Comparison of ENCODE assay signal across 8 mouse cellular contexts in the genomic region with DNA sequence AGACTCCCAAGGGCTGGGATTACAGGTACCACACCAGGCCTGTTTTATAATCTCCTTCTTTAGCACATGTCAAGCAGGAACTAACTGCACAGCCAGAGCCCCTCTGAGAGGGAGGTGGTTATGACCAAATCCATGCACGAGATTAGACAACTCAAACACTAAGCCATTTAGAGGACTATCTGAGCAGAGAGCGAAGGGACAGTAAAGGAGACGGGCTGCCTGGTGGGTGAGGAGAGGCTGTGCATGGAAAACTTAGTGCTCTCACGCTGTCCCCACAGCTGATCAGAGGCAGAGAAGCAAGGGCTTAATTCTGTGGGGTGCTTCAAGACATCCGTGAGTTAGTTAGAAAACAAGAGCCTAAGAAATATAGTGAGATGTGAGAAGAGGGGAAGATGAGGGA. TPM values are rescaled to one million over a fixed set of nuclear protein-coding genes. Genes with fewer than 3 reads are reported as not detected.
DNase-seq lines count a peak whose midpoint lies in the region; ATAC-seq and TF ChIP-seq lines count a peak whose summit lies in the region.

No protein-coding gene starts in this region.

- H3K4me1 ChIP-seq in heart, embryonic 13.5 days = peaks cover 14% of the 10 kb centered on the region
- peaks cover 3% of the 10 kb centered on the region for H3K4me1 ChIP-seq in cortical plate, adult 2 months (ENCODE audit: control insufficient read depth, insufficient read depth, low read length)
- peaks cover 19% of the 10 kb centered on the region for H3K4me1 ChIP-seq in hindbrain, embryonic 10.5 days (replicated peaks)
- peaks cover 9% of the 10 kb centered on the region for H3K4me1 ChIP-seq in midbrain, embryonic 11.5 days (ENCODE audit: control insufficient read depth, insufficient read depth, low read length)

- H3K27ac ChIP-seq in heart, embryonic 13.5 days (replicated peaks) = peak overlapping the region; percentile 48; the same call in 1 of the 2 replicates
- H3K27ac ChIP-seq in cortical plate, adult 2 months (ENCODE audit: insufficient read depth, low read length) = peak overlapping the region; percentile 24
- H3K27ac ChIP-seq in hindbrain, embryonic 10.5 days = peak overlapping the region; percentile 45
- H3K27ac ChIP-seq in midbrain, embryonic 11.5 days (ENCODE audit: low read depth, low read length) = no peak overlapping the region

- peak overlapping the region; percentile 49 for H3K4me3 ChIP-seq in heart, embryonic 13.5 days
- peak overlapping the region; percentile 23; the same call in 1 of the 2 replicates for H3K4me3 ChIP-seq in cortical plate, adult 2 months (ENCODE audit: insufficient read depth, low read length)
- peak overlapping the region; percentile 47 for H3K4me3 ChIP-seq in hindbrain, embryonic 10.5 days
- peak overlapping the region; percentile 26 for H3K4me3 ChIP-seq in midbrain, embryonic 11.5 days (ENCODE audit: low read depth, low read length)

- no peak for DNase-seq in heart, adult 11 months
- DNase-seq in hindbrain, embryonic 10.5 days (ENCODE audit: low spot score) = no peak
- DNase-seq in midbrain, embryonic 11.5 days (ENCODE audit: low spot score, missing footprints) = peak; percentile 86
- DNase-seq in adrenal gland, postnatal 14 days = no peak
- no peak for DNase-seq in ovary, postnatal 14 days (ENCODE audit: low spot score)

- TF ChIP-seq POLR2A in cortical plate, adult 2 months (IDR thresholded peaks at IDR 0.05; ENCODE audit: extremely low read depth, insufficient read depth, low read length) = no peak

- H3K27me3 ChIP-seq in heart, embryonic 13.5 days (replicated peaks) = 0 out of 2 replicates have a peak, but pooled peaks cover 6% of the 10 kb centered on the region
- H3K27me3 ChIP-seq in hindbrain, embryonic 10.5 days (ENCODE audit: insufficient read depth, poor library complexity, severe bottlenecking) = no peaks in the 10 kb centered on the region
- H3K27me3 ChIP-seq in midbrain, embryonic 11.5 days (ENCODE audit: control insufficient read depth, insufficient read depth, low read length) = no peaks in the 10 kb centered on the region

- no peaks in the 10 kb centered on the region for H3K9me3 ChIP-seq in heart, embryonic 13.5 days
- no peaks in the 10 kb centered on the region for H3K9me3 ChIP-seq in hindbrain, embryonic 10.5 days
- H3K9me3 ChIP-seq in midbrain, embryonic 11.5 days (ENCODE audit: control insufficient read depth, low read length) = no peaks in the 10 kb centered on the region

- no peak for ATAC-seq in heart, embryonic 13.5 days (ENCODE audit: extremely low read depth, insufficient number of reproducible peaks, low FRiP score, low TSS enrichment)
- ATAC-seq in midbrain, embryonic 11.5 days (ENCODE audit: low FRiP score) = peak; percentile 40; the same call in 1 of the 2 replicates
- no peak for ATAC-seq in megakaryocyte, adult 5-6 weeks (ENCODE audit: poor library complexity, severe bottlenecking)

- H3K9ac ChIP-seq in heart, embryonic 13.5 days = peak overlapping the region; percentile 73; the same call in 1 of the 2 replicates
- H3K9ac ChIP-seq in midbrain, embryonic 11.5 days (ENCODE audit: low read length) = peak overlapping the region; percentile 37; the same call in 1 of the 2 replicates

- H3K36me3 ChIP-seq in heart, embryonic 13.5 days = no peaks in the 10 kb centered on the region
- peaks cover 21% of the 10 kb centered on the region; the same call in 1 of the 2 replicates for H3K36me3 ChIP-seq in hindbrain, embryonic 10.5 days
- no peaks in the 10 kb centered on the region for H3K36me3 ChIP-seq in midbrain, embryonic 11.5 days (ENCODE audit: control insufficient read depth, insufficient read depth, low read length)

- no peak for TF ChIP-seq CTCF in cortical plate, adult 2 months (IDR thresholded peaks at IDR 0.05; ENCODE audit: extremely low read depth, insufficient read depth, low read length)

- WGBS in heart, embryonic 13.5 days = 16% methylated on average over 5 of the region's 5 CpGs
- WGBS in hindbrain, embryonic 10.5 days = 29% methylated on average over 5 of the region's 5 CpGs
- WGBS in midbrain, embryonic 11.5 days = 15% methylated on average over 5 of the region's 5 CpGs

- H3K4me2 ChIP-seq in heart, embryonic 13.5 days = peak overlapping the region; percentile 76
- peak overlapping the region; percentile 53 for H3K4me2 ChIP-seq in midbrain, embryonic 11.5 days

RNA-seq across cellular contexts. Expression of a gene that starts 30.9 kb away (rescaled TPM):
- 0.92 and 2.2 TPM in 2 replicates for polyA plus RNA-seq in heart, embryonic 13.5 days (2015; fragmentation: Nextera tagmentation; extraction: Ambion mirVana)
- 61.3 and 61.6 TPM in 2 replicates for polyA plus RNA-seq in cortical plate, adult 2 months (2012; rRNA removed)
- 4.9 and 7.4 TPM in 2 replicates for polyA plus RNA-seq in hindbrain, embryonic 10.5 days (2016; fragmentation: Nextera tagmentation; extraction: Ambion mirVana)
- polyA plus RNA-seq in midbrain, embryonic 11.5 days (2014; fragmentation: Nextera tagmentation; extraction: Ambion mirVana) = 4.3 and 5.8 TPM in 2 replicates
- 0.11 and 0.50 TPM in 2 replicates for total RNA-seq in megakaryocyte, adult 5-6 weeks (2015)
- total RNA-seq in megakaryocyte, adult 5-6 weeks (2017) = 1.5 TPM in 1 of 2 replicates, not detected in the other
- total RNA-seq in adrenal gland, postnatal 14 days (2021) = 3.1 and 3.9 TPM in 2 replicates

RNA-seq across cellular contexts. Expression of a gene that starts 31.0 kb away (rescaled TPM):
- polyA plus RNA-seq in heart, embryonic 13.5 days (2015; fragmentation: Nextera tagmentation; extraction: Ambion mirVana) = 6.1 and 6.5 TPM in 2 replicates
- 13.6 and 15.0 TPM in 2 replicates for polyA plus RNA-seq in cortical plate, adult 2 months (2012; rRNA removed)
- 11.3 and 12.3 TPM in 2 replicates for polyA plus RNA-seq in hindbrain, embryonic 10.5 days (2016; fragmentation: Nextera tagmentation; extraction: Ambion mirVana)
- 10.3 and 11.1 TPM in 2 replicates for polyA plus RNA-seq in midbrain, embryonic 11.5 days (2014; fragmentation: Nextera tagmentation; extraction: Ambion mirVana)
- 1.8 and 1.9 TPM in 2 replicates for total RNA-seq in megakaryocyte, adult 5-6 weeks (2015)
- total RNA-seq in megakaryocyte, adult 5-6 weeks (2017) = 4.3 TPM in 2 replicates
- 7.6 and 8.7 TPM in 2 replicates for total RNA-seq in adrenal gland, postnatal 14 days (2021)

RNA-seq across cellular contexts. Expression of a gene that starts 49.6 kb away (rescaled TPM):
- not detected in 2 replicates for polyA plus RNA-seq in heart, embryonic 13.5 days (2015; fragmentation: Nextera tagmentation; extraction: Ambion mirVana)
- polyA plus RNA-seq in cortical plate, adult 2 months (2012; rRNA removed) = 15.5 and 16.9 TPM in 2 replicates
- polyA plus RNA-seq in hindbrain, embryonic 10.5 days (2016; fragmentation: Nextera tagmentation; extraction: Ambion mirVana) = 0.25 and 0.37 TPM in 2 replicates
- 0.08 and 0.18 TPM in 2 replicates for polyA plus RNA-seq in midbrain, embryonic 11.5 days (2014; fragmentation: Nextera tagmentation; extraction: Ambion mirVana)
- not detected in 2 replicates for total RNA-seq in megakaryocyte, adult 5-6 weeks (2015)
- not detected in 2 replicates for total RNA-seq in megakaryocyte, adult 5-6 weeks (2017)
- total RNA-seq in adrenal gland, postnatal 14 days (2021) = 0.22 and 0.71 TPM in 2 replicates

RNA-seq across cellular contexts. Expression of a gene that starts 58.7 kb away (rescaled TPM):
- polyA plus RNA-seq in heart, embryonic 13.5 days (2015; fragmentation: Nextera tagmentation; extraction: Ambion mirVana) = 21.5 and 22.0 TPM in 2 replicates
- polyA plus RNA-seq in cortical plate, adult 2 months (2012; rRNA removed) = 31.8 and 31.9 TPM in 2 replicates
- 35.0 and 36.8 TPM in 2 replicates for polyA plus RNA-seq in hindbrain, embryonic 10.5 days (2016; fragmentation: Nextera tagmentation; extraction: Ambion mirVana)
- polyA plus RNA-seq in midbrain, embryonic 11.5 days (2014; fragmentation: Nextera tagmentation; extraction: Ambion mirVana) = 16.5 and 21.1 TPM in 2 replicates
- total RNA-seq in megakaryocyte, adult 5-6 weeks (2015) = 7.0 and 7.1 TPM in 2 replicates
- 11.3 and 11.7 TPM in 2 replicates for total RNA-seq in megakaryocyte, adult 5-6 weeks (2017)
- 49.7 and 56.2 TPM in 2 replicates for total RNA-seq in adrenal gland, postnatal 14 days (2021)

Comparison
In these comparisons a context has a peak if more than half of its experiments do, and no peak if none do; other contexts are left out.
1. RNA of a gene that starts 49.6 kb away (polyA plus RNA-seq): 15.5 to 16.9 TPM in cortical plate, adult 2 months; 0.25 to 0.37 TPM in hindbrain, embryonic 10.5 days, 0.08 to 0.18 TPM in midbrain, embryonic 11.5 days and not detected in heart, embryonic 13.5 days; every median in the first group is over 10 times any median in the second.
2. Peak in every context shown above with its lines, with median percentiles within 50 percentile points of each other: H3K4me3 ChIP-seq.